In the genomic region with DNA sequence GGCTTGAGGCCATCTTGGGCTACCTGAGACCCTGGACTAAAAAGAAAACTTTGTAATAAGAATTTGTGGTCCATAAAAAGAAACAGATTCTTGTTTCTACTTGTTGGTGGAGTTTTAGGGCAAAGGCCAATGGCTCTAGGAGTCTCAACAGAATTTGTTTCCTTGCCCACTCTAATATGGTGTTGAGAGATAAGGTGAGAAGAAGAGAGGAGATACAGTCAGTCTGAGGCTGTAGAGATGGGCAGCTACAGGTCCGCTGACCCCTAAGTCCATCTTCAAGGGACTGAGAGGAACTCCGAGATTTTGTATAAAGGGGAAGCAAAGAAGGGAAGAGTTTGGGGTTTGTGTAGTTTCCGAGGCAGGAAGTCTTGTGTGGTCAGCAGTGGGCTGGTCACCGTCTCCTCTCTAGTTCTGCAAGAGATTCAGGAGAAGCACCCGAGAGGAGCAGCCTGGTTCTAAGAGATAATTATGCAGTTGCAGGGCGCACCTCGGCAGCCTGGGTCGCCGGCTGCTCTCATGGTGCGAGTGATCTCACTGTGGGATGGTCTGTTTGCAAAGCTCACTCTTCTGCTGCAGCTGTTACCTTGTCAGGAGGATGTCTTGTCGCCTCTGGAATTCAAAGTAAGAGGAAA, we compare ENCODE assay signal across 19 mouse cellular contexts. TPM values are rescaled to one million over a fixed set of nuclear protein-coding genes. Genes with fewer than 3 reads are reported as not detected.
DNase-seq lines count a peak whose midpoint lies in the region; ATAC-seq and TF ChIP-seq lines count a peak whose summit lies in the region.
"Had no signal": no experiment of that assay in that cellular context is flagged by ENCODE, and none has a peak within 500 bp of the region (broad histone marks: within the 10 kb centered on the region; RNA-seq: fewer than 3 reads in every experiment).

No protein-coding gene starts in this region.

- no peaks in the 10 kb centered on the region; the same call in 1 of the 2 replicates for H3K36me3 ChIP-seq in liver, postnatal 0 days (replicated peaks; ENCODE audit: insufficient read depth, low read length)
- H3K36me3 ChIP-seq in hindbrain, postnatal 0 days (ENCODE audit: insufficient read depth, low read length): no peaks in the 10 kb centered on the region; the same call in 1 of the 2 replicates
- no peaks in the 10 kb centered on the region for H3K36me3 ChIP-seq in forebrain, embryonic 10.5 days (replicated peaks)
- H3K36me3 ChIP-seq: embryonic facial prominence, embryonic 10.5 days had no signal

- H3K9me3 ChIP-seq in liver, postnatal 0 days (ENCODE audit: low read length): no peaks in the 10 kb centered on the region
- H3K9me3 ChIP-seq in hindbrain, postnatal 0 days (ENCODE audit: low read length): no peaks in the 10 kb centered on the region
- H3K9me3 ChIP-seq in forebrain, embryonic 10.5 days: no peaks in the 10 kb centered on the region
- H3K9me3 ChIP-seq: embryonic facial prominence, embryonic 10.5 days had no signal

- peak; percentile 95 for DNase-seq in heart, adult 11 months
- DNase-seq in heart, adult 9 months (ENCODE audit: low spot score in 2 of 2): no peak
- peak; percentile 40 for DNase-seq in 416B (ENCODE audit: low read depth)
- DNase-seq in liver, postnatal 0 days: no peak
- no peak for DNase-seq in hindbrain, postnatal 0 days (ENCODE audit: low spot score)
- no peak for DNase-seq in ovary, adult 18-20 months (ENCODE audit: low spot score)
- no peak for DNase-seq in forebrain, embryonic 10.5 days (ENCODE audit: extremely low spot score, low spot score)
- DNase-seq: cerebellum, postnatal 10 days; heart, postnatal 36 days; layer of hippocampus, adult 9-11 months; thymus, postnatal 25 days had no signal

- peak; percentile 82 for ATAC-seq in erythroid progenitor cell, adult 5-6 weeks (replicated peaks; ENCODE audit: low FRiP score, poor library complexity, severe bottlenecking)
- ATAC-seq in liver, postnatal 0 days: peak; percentile 72
- no peak for ATAC-seq in hindbrain, postnatal 0 days

- no peak for TF ChIP-seq EP300 in liver, postnatal 0 days (IDR thresholded peaks at IDR 0.05; ENCODE audit: low read depth)

- 0 out of 2 replicates have a peak overlapping the region, but pooled peaks have one; percentile 24 for H3K4me2 ChIP-seq in liver, postnatal 0 days (ENCODE audit: low read depth, low read length)
- H3K4me2 ChIP-seq in hindbrain, postnatal 0 days (ENCODE audit: low read depth, low read length): no peak overlapping the region
- H3K4me2 ChIP-seq: heart, embryonic 11.5 days had no signal

- 14% methylated on average over 11 of the region's 11 CpGs for WGBS in liver, postnatal 0 days (ENCODE audit: insufficient replicate concordance)
- WGBS in hindbrain, postnatal 0 days: 78% methylated on average over 11 of the region's 11 CpGs
- 78% methylated on average over 11 of the region's 11 CpGs for WGBS in forebrain, embryonic 10.5 days

- no peaks in the 10 kb centered on the region for H3K27me3 ChIP-seq in liver, postnatal 0 days (ENCODE audit: insufficient read depth, low read length)
- H3K27me3 ChIP-seq in hindbrain, postnatal 0 days (ENCODE audit: insufficient read depth, low read length): no peaks in the 10 kb centered on the region
- no peaks in the 10 kb centered on the region for H3K27me3 ChIP-seq in forebrain, embryonic 10.5 days (ENCODE audit: poor library complexity, severe bottlenecking)

- no peak for TF ChIP-seq CTCF in liver, postnatal 0 days (IDR thresholded peaks at IDR 0.05; ENCODE audit: low read depth)
- TF ChIP-seq CTCF in hindbrain, postnatal 0 days (IDR thresholded peaks at IDR 0.05; ENCODE audit: low read depth): no peak

- no peak overlapping the region for H3K27ac ChIP-seq in liver, postnatal 0 days (ENCODE audit: low read depth)
- H3K27ac ChIP-seq in hindbrain, postnatal 0 days: no peak overlapping the region
- H3K27ac ChIP-seq in forebrain, embryonic 10.5 days: no peak overlapping the region
- H3K27ac ChIP-seq: embryonic facial prominence, embryonic 10.5 days; kidney, postnatal 0 days had no signal

- no peaks in the 10 kb centered on the region for H3K4me1 ChIP-seq in liver, postnatal 0 days (ENCODE audit: insufficient read depth)
- no peaks in the 10 kb centered on the region for H3K4me1 ChIP-seq in hindbrain, postnatal 0 days (ENCODE audit: insufficient read depth, low read length)
- H3K4me1 ChIP-seq in forebrain, embryonic 10.5 days: no peaks in the 10 kb centered on the region
- H3K4me1 ChIP-seq: embryonic facial prominence, embryonic 10.5 days had no signal

- no peak overlapping the region for H3K4me3 ChIP-seq in liver, postnatal 0 days (ENCODE audit: low read depth, low read length)
- H3K4me3 ChIP-seq in hindbrain, postnatal 0 days (ENCODE audit: low read length): no peak overlapping the region
- no peak overlapping the region for H3K4me3 ChIP-seq in forebrain, embryonic 10.5 days
- H3K4me3 ChIP-seq: embryonic facial prominence, embryonic 10.5 days had no signal

- no peak overlapping the region for H3K9ac ChIP-seq in liver, postnatal 0 days (replicated peaks)
- H3K9ac ChIP-seq in hindbrain, postnatal 0 days (replicated peaks; ENCODE audit: low read length): no peak overlapping the region

RNA-seq across cellular contexts. Expression of gene Shisa5, which starts 21.3 kb away (rescaled TPM):
- total RNA-seq in erythroid progenitor cell, adult 5-6 weeks (2015; ENCODE audit: low replicate concordance): 13.8 and 40.4 TPM in 2 replicates
- total RNA-seq in erythroid progenitor cell, adult 5-6 weeks (2017; ENCODE audit: low replicate concordance): 44.5 and 87.6 TPM in 2 replicates
- polyA plus RNA-seq in liver, postnatal 0 days (2015; fragmentation: Nextera tagmentation; extraction: Ambion mirVana): 34.1 and 35.0 TPM in 2 replicates
- 77.8 and 90.6 TPM in 2 replicates for total RNA-seq in hindbrain, postnatal 0 days (2014; rRNA removed)
- polyA plus RNA-seq in hindbrain, postnatal 0 days (2015; fragmentation: Nextera tagmentation; extraction: Ambion mirVana): 74.5 and 77.6 TPM in 2 replicates
- 29.7 and 31.5 TPM in 2 replicates for polyA plus RNA-seq in forebrain, embryonic 10.5 days (2016; fragmentation: Nextera tagmentation; extraction: Ambion mirVana)

RNA-seq across cellular contexts. Expression of gene Pfkfb4, which starts 25.5 kb away (rescaled TPM):
- 3.6 and 9.2 TPM in 2 replicates for total RNA-seq in erythroid progenitor cell, adult 5-6 weeks (2015; ENCODE audit: low replicate concordance)
- total RNA-seq in erythroid progenitor cell, adult 5-6 weeks (2017; ENCODE audit: low replicate concordance): 1.6 and 10.8 TPM in 2 replicates
- 3.1 and 3.8 TPM in 2 replicates for polyA plus RNA-seq in liver, postnatal 0 days (2015; fragmentation: Nextera tagmentation; extraction: Ambion mirVana)
- total RNA-seq in hindbrain, postnatal 0 days (2014; rRNA removed): 58.3 and 63.1 TPM in 2 replicates
- polyA plus RNA-seq in hindbrain, postnatal 0 days (2015; fragmentation: Nextera tagmentation; extraction: Ambion mirVana): 18.6 and 20.5 TPM in 2 replicates
- 10.5 and 12.4 TPM in 2 replicates for polyA plus RNA-seq in forebrain, embryonic 10.5 days (2016; fragmentation: Nextera tagmentation; extraction: Ambion mirVana)

RNA-seq across cellular contexts. Expression of gene Ucn2, which starts 31.3 kb away (rescaled TPM):
- total RNA-seq in erythroid progenitor cell, adult 5-6 weeks (2015; ENCODE audit: low replicate concordance): not detected in 2 replicates
- total RNA-seq in erythroid progenitor cell, adult 5-6 weeks (2017; ENCODE audit: low replicate concordance): not detected in 2 replicates
- not detected in 2 replicates for polyA plus RNA-seq in liver, postnatal 0 days (2015; fragmentation: Nextera tagmentation; extraction: Ambion mirVana)
- 0.58 TPM in 1 of 2 replicates, not detected in the other for total RNA-seq in hindbrain, postnatal 0 days (2014; rRNA removed)
- polyA plus RNA-seq in hindbrain, postnatal 0 days (2015; fragmentation: Nextera tagmentation; extraction: Ambion mirVana): not detected in 2 replicates
- not detected in 2 replicates for polyA plus RNA-seq in forebrain, embryonic 10.5 days (2016; fragmentation: Nextera tagmentation; extraction: Ambion mirVana)
- total RNA-seq: heart, postnatal 36 days; left cerebral cortex, postnatal 25 days; neutrophil, adult 5-6 weeks had no signal
- polyA plus RNA-seq: embryonic facial prominence, embryonic 10.5 days; forebrain, embryonic 11.5 days; heart, embryonic 11.5 days; kidney, postnatal 0 days; lung, embryonic 16.5 days had no signal

RNA-seq across cellular contexts. Expression of gene Trex1, which starts 42.4 kb away (rescaled TPM):
- total RNA-seq in erythroid progenitor cell, adult 5-6 weeks (2015; ENCODE audit: low replicate concordance): 11.5 and 17.6 TPM in 2 replicates
- total RNA-seq in erythroid progenitor cell, adult 5-6 weeks (2017; ENCODE audit: low replicate concordance): 0.26 and 0.76 TPM in 2 replicates
- 13.3 and 14.3 TPM in 2 replicates for polyA plus RNA-seq in liver, postnatal 0 days (2015; fragmentation: Nextera tagmentation; extraction: Ambion mirVana)
- 20.1 and 32.6 TPM in 2 replicates for total RNA-seq in hindbrain, postnatal 0 days (2014; rRNA removed)
- 14.3 and 14.4 TPM in 2 replicates for polyA plus RNA-seq in hindbrain, postnatal 0 days (2015; fragmentation: Nextera tagmentation; extraction: Ambion mirVana)
- 7.6 and 9.1 TPM in 2 replicates for polyA plus RNA-seq in forebrain, embryonic 10.5 days (2016; fragmentation: Nextera tagmentation; extraction: Ambion mirVana)

RNA-seq across cellular contexts. Expression of gene Atrip, which starts 56.8 kb away (rescaled TPM):
- total RNA-seq in erythroid progenitor cell, adult 5-6 weeks (2015; ENCODE audit: low replicate concordance): 3.4 and 6.5 TPM in 2 replicates
- total RNA-seq in erythroid progenitor cell, adult 5-6 weeks (2017; ENCODE audit: low replicate concordance): 11.0 and 12.6 TPM in 2 replicates
- polyA plus RNA-seq in liver, postnatal 0 days (2015; fragmentation: Nextera tagmentation; extraction: Ambion mirVana): 6.1 and 6.7 TPM in 2 replicates
- total RNA-seq in hindbrain, postnatal 0 days (2014; rRNA removed): 39.5 and 52.3 TPM in 2 replicates
- polyA plus RNA-seq in hindbrain, postnatal 0 days (2015; fragmentation: Nextera tagmentation; extraction: Ambion mirVana): 30.6 and 32.2 TPM in 2 replicates
- polyA plus RNA-seq in forebrain, embryonic 10.5 days (2016; fragmentation: Nextera tagmentation; extraction: Ambion mirVana): 34.9 and 35.0 TPM in 2 replicates

Comparison
In these comparisons a context has a peak if more than half of its experiments do, and no peak if none do; other contexts are left out.
1. DNase-seq: peak in heart, adult 11 months (single experiment) and 416B (single experiment); none in heart, adult 9 months (0 of 2), liver, postnatal 0 days (single experiment), hindbrain, postnatal 0 days (single experiment), ovary, adult 18-20 months (single experiment) and forebrain, embryonic 10.5 days (single experiment).